ENCODE assay signal across 22 mouse cellular contexts in the genomic region with DNA sequence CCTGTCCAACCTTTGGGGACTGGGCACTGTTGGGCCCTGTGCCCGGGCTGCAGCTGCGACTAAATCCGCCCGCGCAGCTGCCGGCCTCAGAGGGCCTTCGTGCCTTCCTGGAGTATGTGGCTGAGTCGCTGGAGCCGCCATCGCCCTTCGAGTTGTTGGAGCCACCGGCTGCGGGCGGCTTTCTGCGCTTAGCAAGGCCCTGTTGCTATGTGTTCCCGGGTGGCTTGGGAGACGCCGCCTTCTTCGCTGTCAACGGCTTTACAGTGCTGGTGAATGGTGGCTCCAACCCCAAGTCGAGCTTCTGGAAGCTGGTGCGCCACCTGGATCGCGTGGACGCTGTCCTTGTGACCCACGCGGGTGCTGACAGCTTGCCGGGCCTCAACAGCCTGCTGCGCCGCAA. TPM values are rescaled to one million over a fixed set of nuclear protein-coding genes. Genes with fewer than 3 reads are reported as not detected.
DNase-seq lines count a peak whose midpoint lies in the region; ATAC-seq and TF ChIP-seq lines count a peak whose summit lies in the region.
"Had no signal": no experiment of that assay in that cellular context is flagged by ENCODE, and none has a peak within 500 bp of the region (broad histone marks: within the 10 kb centered on the region; RNA-seq: fewer than 3 reads in every experiment).

No protein-coding gene starts in this region.

- H3K27me3 ChIP-seq in hindbrain, embryonic 12.5 days = no peaks in the 10 kb centered on the region
- H3K27me3 ChIP-seq in hindbrain, embryonic 14.5 days (ENCODE audit: control insufficient read depth, insufficient read depth, low read length) = no peaks in the 10 kb centered on the region
- no peaks in the 10 kb centered on the region for H3K27me3 ChIP-seq in ES-Bruce4 (ENCODE audit: control insufficient read depth, insufficient read depth, low read length, poor library complexity, severe bottlenecking)
- H3K27me3 ChIP-seq: CH12.LX; embryonic facial prominence, embryonic 13.5 days; forebrain, embryonic 13.5 days; Patski had no signal

- intact Hi-C loops in gastrocnemius, adult 2 months (cut with DNase I) = no loop called here
- intact Hi-C loops in heart, postnatal 36 days (cut with DNase I) = no loop called here

- 93% methylated on average over 30 of the region's 30 CpGs for WGBS in hindbrain, embryonic 12.5 days
- WGBS in hindbrain, embryonic 14.5 days = 93% methylated on average over 30 of the region's 30 CpGs

- H3K9ac ChIP-seq in hindbrain, embryonic 12.5 days = no peak overlapping the region
- no peak overlapping the region for H3K9ac ChIP-seq in hindbrain, embryonic 14.5 days
- H3K9ac ChIP-seq in ES-Bruce4 (ENCODE audit: low read depth, poor library complexity, severe bottlenecking) = 0 out of 2 replicates have a peak overlapping the region, but pooled peaks have one; percentile 5
- H3K9ac ChIP-seq: embryonic facial prominence, embryonic 13.5 days; forebrain, embryonic 13.5 days; forebrain, postnatal 0 days had no signal

- ATAC-seq in hindbrain, embryonic 12.5 days (ENCODE audit: low FRiP score) = 0 out of 2 replicates have a peak, but pooled peaks have one; percentile 18
- no peak for ATAC-seq in hindbrain, embryonic 14.5 days (ENCODE audit: low FRiP score)
- ATAC-seq: forebrain, embryonic 13.5 days; forebrain, postnatal 0 days; hindbrain, postnatal 0 days; Patski had no signal

- no peak for TF ChIP-seq EP300 in ES-Bruce4 (IDR thresholded peaks at IDR 0.05; ENCODE audit: insufficient read depth, low read depth, low read length)

- peak; percentile 37 for DNase-seq in gastrocnemius, adult 2 months
- DNase-seq in gastrocnemius, postnatal 25 days = no peak
- DNase-seq in hindbrain, embryonic 14.5 days (ENCODE audit: low spot score) = no peak
- DNase-seq in ZHBTc4 (ENCODE audit: low read depth, low spot score) = peak; percentile 58
- no peak for DNase-seq in heart, postnatal 36 days
- DNase-seq: adrenal gland, adult 2 months; adrenal gland, postnatal 25 days; cerebellum, adult 2 months; cerebellum, postnatal 36 days; forebrain, postnatal 0 days; heart, adult 18-20 months; kidney, adult 11 months; kidney, adult 9 months had no signal

- no peak for TF ChIP-seq CTCF in gastrocnemius, adult 2 months (IDR thresholded peaks at IDR 0.05)
- no peak for TF ChIP-seq CTCF in ES-Bruce4 (IDR thresholded peaks at IDR 0.05; ENCODE audit: low read depth, low read length)

- H3K9me3 ChIP-seq in hindbrain, embryonic 12.5 days (replicated peaks) = no peaks in the 10 kb centered on the region
- H3K9me3 ChIP-seq in hindbrain, embryonic 14.5 days (ENCODE audit: control insufficient read depth, low read length) = no peaks in the 10 kb centered on the region
- H3K9me3 ChIP-seq in ES-Bruce4 (replicated peaks; ENCODE audit: control insufficient read depth, insufficient read depth, low read length, poor library complexity, severe bottlenecking) = no peaks in the 10 kb centered on the region
- H3K9me3 ChIP-seq: embryonic facial prominence, embryonic 13.5 days; forebrain, embryonic 13.5 days; heart, embryonic 10.5 days had no signal

- H3K36me3 ChIP-seq in hindbrain, embryonic 12.5 days = peaks cover 78% of the 10 kb centered on the region
- peaks cover 64% of the 10 kb centered on the region for H3K36me3 ChIP-seq in hindbrain, embryonic 14.5 days (replicated peaks; ENCODE audit: control insufficient read depth, insufficient read depth)
- H3K36me3 ChIP-seq in ES-Bruce4 (ENCODE audit: control insufficient read depth, insufficient read depth, low read length, poor library complexity, severe bottlenecking) = peaks cover 10% of the 10 kb centered on the region

- H3K4me3 ChIP-seq in gastrocnemius, adult 2 months = peak overlapping the region; percentile 41; the same call in 1 of the 2 replicates
- no peak overlapping the region for H3K4me3 ChIP-seq in hindbrain, embryonic 12.5 days
- H3K4me3 ChIP-seq in hindbrain, embryonic 14.5 days (replicated peaks; ENCODE audit: low read length) = no peak overlapping the region
- peak overlapping the region; percentile 40 for H3K4me3 ChIP-seq in ES-Bruce4 (ENCODE audit: low read depth, low read length)
- H3K4me3 ChIP-seq: embryonic facial prominence, embryonic 13.5 days; forebrain, embryonic 13.5 days; heart, embryonic 10.5 days had no signal

- TF ChIP-seq POLR2A in ES-Bruce4 (IDR thresholded peaks at IDR 0.05; ENCODE audit: insufficient read depth, low read length) = no peak

- no peaks in the 10 kb centered on the region for H3K4me1 ChIP-seq in hindbrain, embryonic 12.5 days
- H3K4me1 ChIP-seq in hindbrain, embryonic 14.5 days (replicated peaks; ENCODE audit: control insufficient read depth, insufficient read depth, low read length) = no peaks in the 10 kb centered on the region
- no peaks in the 10 kb centered on the region for H3K4me1 ChIP-seq in ES-Bruce4 (ENCODE audit: control insufficient read depth, insufficient read depth, low read length)
- H3K4me1 ChIP-seq: embryonic facial prominence, embryonic 13.5 days; forebrain, embryonic 13.5 days had no signal

- H3K4me2 ChIP-seq in hindbrain, embryonic 12.5 days (replicated peaks) = no peak overlapping the region
- H3K4me2 ChIP-seq in hindbrain, embryonic 14.5 days (replicated peaks) = no peak overlapping the region
- H3K4me2 ChIP-seq: embryonic facial prominence, embryonic 13.5 days; forebrain, embryonic 13.5 days had no signal

- no peak overlapping the region for H3K27ac ChIP-seq in gastrocnemius, adult 2 months
- H3K27ac ChIP-seq in hindbrain, embryonic 12.5 days = no peak overlapping the region
- H3K27ac ChIP-seq in hindbrain, embryonic 14.5 days = no peak overlapping the region
- H3K27ac ChIP-seq in ES-Bruce4 (ENCODE audit: insufficient read depth, low read length) = no peak overlapping the region
- H3K27ac ChIP-seq: embryonic facial prominence, embryonic 13.5 days; forebrain, embryonic 13.5 days; heart, embryonic 10.5 days; hindbrain, postnatal 0 days had no signal

RNA-seq across cellular contexts. Expression of gene Map1s, which starts 7.2 kb away (rescaled TPM):
- total RNA-seq in gastrocnemius, adult 2 months (2021) = 10 to 100 TPM; 10.6 to 11.2 TPM
- 10 to 100 TPM; 11.6 to 11.7 TPM for total RNA-seq in gastrocnemius, postnatal 25 days (2021)
- 60.5 and 60.8 TPM in 2 replicates for polyA plus RNA-seq in hindbrain, embryonic 12.5 days (2016; fragmentation: Nextera tagmentation; extraction: Ambion mirVana)
- 49.6 and 51.4 TPM in 2 replicates for polyA plus RNA-seq in hindbrain, embryonic 14.5 days (2014; fragmentation: Nextera tagmentation; extraction: Ambion mirVana)
- polyA plus RNA-seq in ES-Bruce4 (2011; ENCODE audit: insufficient read depth, insufficient read length, low read depth, missing spikeins) = 32.8 and 37.3 TPM in 2 replicates
- total RNA-seq in heart, postnatal 36 days (2021) = 10 to 100 TPM; 18.1 to 20.3 TPM

RNA-seq across cellular contexts. Expression of gene Rpl18a, which starts 15.7 kb away (rescaled TPM):
- total RNA-seq in gastrocnemius, adult 2 months (2021) = 1,000 to 10,000 TPM in 1 of 2 experiments, 100 to 1,000 TPM in 1; 932 to 1,039 TPM
- 100 to 1,000 TPM; 829 to 878 TPM for total RNA-seq in gastrocnemius, postnatal 25 days (2021)
- 2,266 and 2,767 TPM in 2 replicates for polyA plus RNA-seq in hindbrain, embryonic 12.5 days (2016; fragmentation: Nextera tagmentation; extraction: Ambion mirVana)
- 2,214 and 2,704 TPM in 2 replicates for polyA plus RNA-seq in hindbrain, embryonic 14.5 days (2014; fragmentation: Nextera tagmentation; extraction: Ambion mirVana)
- 2,473 and 2,707 TPM in 2 replicates for polyA plus RNA-seq in ES-Bruce4 (2011; ENCODE audit: insufficient read depth, insufficient read length, low read depth, missing spikeins)
- 100 to 1,000 TPM; 895 to 990 TPM for total RNA-seq in heart, postnatal 36 days (2021)

RNA-seq across cellular contexts. Expression of gene Slc5a5, which starts 20.4 kb away (rescaled TPM):
- not detected for total RNA-seq in gastrocnemius, adult 2 months (2021)
- not detected for total RNA-seq in gastrocnemius, postnatal 25 days (2021)
- 0.25 and 0.68 TPM in 2 replicates for polyA plus RNA-seq in hindbrain, embryonic 12.5 days (2016; fragmentation: Nextera tagmentation; extraction: Ambion mirVana)
- polyA plus RNA-seq in hindbrain, embryonic 14.5 days (2014; fragmentation: Nextera tagmentation; extraction: Ambion mirVana) = 1.5 and 1.8 TPM in 2 replicates
- polyA plus RNA-seq in ES-Bruce4 (2011; ENCODE audit: insufficient read depth, insufficient read length, low read depth, missing spikeins) = 13.3 TPM in 2 replicates
- not detected for total RNA-seq in heart, postnatal 36 days (2021)
- total RNA-seq: heart, adult 18-20 months; heart, postnatal 25 days had no signal

RNA-seq across cellular contexts. Expression of gene Ccdc124, which starts 39.2 kb away (rescaled TPM):
- total RNA-seq in gastrocnemius, adult 2 months (2021) = 10 to 100 TPM; 65.6 to 73.1 TPM
- 10 to 100 TPM; 58.3 to 58.8 TPM for total RNA-seq in gastrocnemius, postnatal 25 days (2021)
- 131 and 139 TPM in 2 replicates for polyA plus RNA-seq in hindbrain, embryonic 12.5 days (2016; fragmentation: Nextera tagmentation; extraction: Ambion mirVana)
- polyA plus RNA-seq in hindbrain, embryonic 14.5 days (2014; fragmentation: Nextera tagmentation; extraction: Ambion mirVana) = 155 and 158 TPM in 2 replicates
- polyA plus RNA-seq in ES-Bruce4 (2011; ENCODE audit: insufficient read depth, insufficient read length, low read depth, missing spikeins) = 62.8 and 67.2 TPM in 2 replicates
- 10 to 100 TPM; 45.2 to 49.4 TPM for total RNA-seq in heart, postnatal 36 days (2021)

RNA-seq across cellular contexts. Expression of gene Kcnn1, which starts 49.9 kb away (rescaled TPM):
- total RNA-seq in gastrocnemius, adult 2 months (2021) = 10 to 100 TPM; 18.1 to 21.5 TPM
- 10 to 100 TPM; 11.8 to 14.4 TPM for total RNA-seq in gastrocnemius, postnatal 25 days (2021)
- 22.1 and 23.8 TPM in 2 replicates for polyA plus RNA-seq in hindbrain, embryonic 12.5 days (2016; fragmentation: Nextera tagmentation; extraction: Ambion mirVana)
- 10.0 and 14.3 TPM in 2 replicates for polyA plus RNA-seq in hindbrain, embryonic 14.5 days (2014; fragmentation: Nextera tagmentation; extraction: Ambion mirVana)
- 3.2 and 3.5 TPM in 2 replicates for polyA plus RNA-seq in ES-Bruce4 (2011; ENCODE audit: insufficient read depth, insufficient read length, low read depth, missing spikeins)
- total RNA-seq in heart, postnatal 36 days (2021) = 10 to 100 TPM; 10.4 to 13.6 TPM

Comparison
In these comparisons a context has a peak if more than half of its experiments do, and no peak if none do; other contexts are left out.
1. DNase-seq: peak in gastrocnemius, adult 2 months (single experiment) and ZHBTc4 (single experiment); none in gastrocnemius, postnatal 25 days (single experiment), hindbrain, embryonic 14.5 days (single experiment) and heart, postnatal 36 days (0 of 2).
2. H3K4me3 ChIP-seq: peak in gastrocnemius, adult 2 months (single experiment) and ES-Bruce4 (single experiment); none in hindbrain, embryonic 12.5 days (single experiment) and hindbrain, embryonic 14.5 days (single experiment).